Mouse (Mus musculus) limb, embryonic 10.5 days (tissue): ENCODE measurements around the gene Lrrd1. TPM values are rescaled to one million over a fixed set of nuclear protein-coding genes. Genes with fewer than 3 reads are reported as not detected.
"Not testable (repeated sequence)": the region's sequence is repeated elsewhere in the genome, so short reads cannot be mapped to it uniquely, and the experiment has no call there.

Experiments
- DNase-seq: peaks from one replicate; pipeline ENCODE4 v3.0.0-alpha.2; 2017; ENCODE audit warnings: low spot score
- H3K27ac ChIP-seq: fragments of 300-500 bp; sonication (generic); 2 replicates; pipeline ENCODE4 v1.5.1; 2016; ENCODE audit warnings: mild to moderate bottlenecking
- H3K27me3 ChIP-seq: fragments of 300-500 bp; sonication (generic); 2 replicates; pipeline ENCODE4 v1.6.1; 2016; ENCODE audit warnings: low read depth, mild to moderate bottlenecking; ENCODE audit not compliant: poor library complexity, severe bottlenecking
- H3K36me3 ChIP-seq: fragments of 300-500 bp; sonication (generic); 2 replicates; pipeline ENCODE4 v1.6.1; 2016; ENCODE audit warnings: mild to moderate bottlenecking, moderate library complexity
- H3K4me1 ChIP-seq: fragments of 300-500 bp; sonication (generic); 2 replicates; pipeline ENCODE4 v1.6.1; 2016
- H3K4me3 ChIP-seq: fragments of 300-500 bp; sonication (generic); 2 replicates; pipeline ENCODE4 v1.5.1; 2016; ENCODE audit warnings: mild to moderate bottlenecking, moderate library complexity
- H3K9me3 ChIP-seq: fragments of 300-500 bp; sonication (generic); replicated peaks from 2 replicates; pipeline ENCODE4 v1.6.1; 2016; ENCODE audit warnings: mild to moderate bottlenecking
- WGBS: fragments of 180-500 bp; shearing (Covaris S2); methylation state at CpG from one replicate; pipeline ENCODE4 v1.1.7; 2016; 5-methylcytosine and 5-hydroxymethylcytosine counted together
- polyA plus RNA-seq: library from polyadenylated mRNA; unstranded; fragments of >200 nt; fragmentation: Nextera tagmentation; extraction: Ambion mirVana; gene quantifications from 2 replicates; pipeline ENCODE4 v1.2.1, GENCODE M21; 2016

Lrrd1 gene
- polyA plus RNA-seq = 0.08 TPM in 1 of 2 replicates, not detected in the other

GRCm38 (mm10) chr5:3845026-3845425, at the start of gene Lrrd1:
Lrrd1 (plus strand) TSS chr5:3845173.
- H3K27ac ChIP-seq = peak within 1 kb of the TSS; percentile 56; the same call in 1 of the 2 replicates
- peaks cover 19% of the 10 kb centered on the region; the same call in 1 of the 2 replicates for H3K36me3 ChIP-seq
- no peaks in the 10 kb centered on the region for H3K27me3 ChIP-seq
- peak within 1 kb of the TSS; percentile 57 for H3K4me3 ChIP-seq
- H3K4me1 ChIP-seq = peaks cover 5% of the 10 kb centered on the region
- peak; percentile 47 for DNase-seq
- H3K9me3 ChIP-seq = no peaks in the 10 kb centered on the region
- 4% methylated on average over 24 of the region's 24 CpGs for WGBS

- WGBS = 98% methylated on average over 2 of the region's 2 CpGs
- not testable (repeated sequence) for H3K9me3 ChIP-seq, DNase-seq, H3K4me1 ChIP-seq, H3K36me3 ChIP-seq, H3K4me3 ChIP-seq, H3K27ac ChIP-seq, H3K27me3 ChIP-seq
Measured at GRCm38 (mm10) chr5:3797101-3797500, 47.9 kb upstream of the Lrrd1 start.

GRCm38 (mm10) chr5:3798656-3799055, 46.3 kb upstream of the Lrrd1 start:
- H3K27ac ChIP-seq, DNase-seq, H3K27me3 ChIP-seq, H3K4me3 ChIP-seq, H3K4me1 ChIP-seq, H3K36me3 ChIP-seq, H3K9me3 ChIP-seq: not testable (repeated sequence)

GRCm38 (mm10) chr5:3800041-3800440, 44.9 kb upstream of the Lrrd1 start:
- 86% methylated on average over 1 of the region's 1 CpGs for WGBS
- Histone ChIP-seq H3K9me3 (no peaks in the 10 kb centered on the region), H3K27me3 (no peaks in the 10 kb centered on the region), H3K4me3 (no peak overlapping the region), H3K4me1 (peaks cover 12% of the 10 kb centered on the region), H3K36me3 (no peaks in the 10 kb centered on the region), H3K27ac (no peak overlapping the region)
- no peak for DNase-seq

- WGBS = 87% methylated on average over 4 of the region's 4 CpGs
- Histone ChIP-seq H3K27me3 (no peaks in the 10 kb centered on the region), H3K4me3 (no peak overlapping the region)
Measured at GRCm38 (mm10) chr5:3800881-3801280, 44.1 kb upstream of the Lrrd1 start.

GRCm38 (mm10) chr5:3801672-3802432, 43.1 kb upstream of the Lrrd1 start:
- peak; percentile 67 for DNase-seq
- H3K4me3 ChIP-seq = peak overlapping the region; percentile 88
- no peaks in the 10 kb centered on the region for H3K36me3 ChIP-seq
- H3K9me3 ChIP-seq = no peaks in the 10 kb centered on the region
- peaks cover 12% of the 10 kb centered on the region for H3K4me1 ChIP-seq
- WGBS = 7% methylated on average over 18 of the region's 18 CpGs
- no peaks in the 10 kb centered on the region for H3K27me3 ChIP-seq
- peak overlapping the region; percentile 93 for H3K27ac ChIP-seq

More at GRCm38 (mm10) chr5:3800881-3801280, 44.1 kb upstream of the Lrrd1 start:
- Histone ChIP-seq H3K27ac (no peak overlapping the region), H3K36me3 (no peaks in the 10 kb centered on the region), H3K4me1 (peaks cover 12% of the 10 kb centered on the region), H3K9me3 (no peaks in the 10 kb centered on the region)
- DNase-seq = no peak

GRCm38 (mm10) chr5:3802433-3803291, 42.3 kb upstream of the Lrrd1 start, which contains the start of the genes Ankib1 and Krit1:
Ankib1 (minus strand) TSS chr5:3802925.
Krit1 (plus strand) TSS chr5:3803184.
- peaks cover 12% of the 10 kb centered on the region for H3K4me1 ChIP-seq
- H3K36me3 ChIP-seq = no peaks in the 10 kb centered on the region
- no peaks in the 10 kb centered on the region for H3K27me3 ChIP-seq
- DNase-seq = peak; percentile 92
- H3K27ac ChIP-seq = peak within 1 kb of the TSS; percentile 93
- peak within 1 kb of the TSS; percentile 88 for H3K4me3 ChIP-seq
- WGBS = under 1% methylated on average over 108 of the region's 109 CpGs
- H3K9me3 ChIP-seq = no peaks in the 10 kb centered on the region

GRCm38 (mm10) chr5:3803292-3804165, 41.4 kb upstream of the Lrrd1 start:
- no peak for DNase-seq
- WGBS = under 1% methylated on average over 36 of the region's 36 CpGs
- Histone ChIP-seq H3K36me3 (0 out of 2 replicates have a peak, but pooled peaks cover 2% of the 10 kb centered on the region), H3K27ac (peak overlapping the region; percentile 93), H3K4me3 (peak overlapping the region; percentile 88), H3K27me3 (no peaks in the 10 kb centered on the region), H3K4me1 (peaks cover 12% of the 10 kb centered on the region), H3K9me3 (no peaks in the 10 kb centered on the region)

GRCm38 (mm10) chr5:3808472-3808871, 36.5 kb upstream of the Lrrd1 start:
- WGBS = 94% methylated on average over 1 of the region's 1 CpGs

GRCm38 (mm10) chr5:3834107-3834506, 10.9 kb upstream of the Lrrd1 start:
- WGBS = 89% methylated on average over 1 of the region's 1 CpGs
- no peaks in the 10 kb centered on the region for H3K9me3 ChIP-seq
- DNase-seq = no peak
- no peaks in the 10 kb centered on the region for H3K27me3 ChIP-seq
- no peak overlapping the region for H3K27ac ChIP-seq
- H3K4me3 ChIP-seq = no peak overlapping the region
- peaks cover 64% of the 10 kb centered on the region for H3K36me3 ChIP-seq
- no peaks in the 10 kb centered on the region for H3K4me1 ChIP-seq

More at GRCm38 (mm10) chr5:3808472-3808871, 36.5 kb upstream of the Lrrd1 start:
- Histone ChIP-seq H3K4me1 (peaks cover 6% of the 10 kb centered on the region), H3K36me3 (peaks cover 30% of the 10 kb centered on the region), H3K9me3 (no peaks in the 10 kb centered on the region), H3K4me3 (no peak overlapping the region), H3K27ac (no peak overlapping the region), H3K27me3 (no peaks in the 10 kb centered on the region)
- no peak for DNase-seq

GRCm38 (mm10) chr5:3870161-3870560, 25.2 kb downstream of the Lrrd1 start:
- no peak for DNase-seq
- Histone ChIP-seq H3K27me3 (no peaks in the 10 kb centered on the region), H3K9me3 (no peaks in the 10 kb centered on the region), H3K4me1 (no peaks in the 10 kb centered on the region), H3K27ac (no peak overlapping the region), H3K36me3 (no peaks in the 10 kb centered on the region), H3K4me3 (no peak overlapping the region)
- 76% methylated on average over 4 of the region's 4 CpGs for WGBS

GRCm38 (mm10) chr5:3872348-3872747, 27.4 kb downstream of the Lrrd1 start:
- H3K27ac ChIP-seq = no peak overlapping the region
- no peaks in the 10 kb centered on the region for H3K9me3 ChIP-seq
- no peaks in the 10 kb centered on the region for H3K36me3 ChIP-seq
- DNase-seq = no peak
- H3K4me3 ChIP-seq = no peak overlapping the region
- H3K27me3 ChIP-seq = no peaks in the 10 kb centered on the region
- WGBS = 77% methylated on average over 1 of the region's 1 CpGs
- no peaks in the 10 kb centered on the region for H3K4me1 ChIP-seq
